15 mouse cellular contexts compared by ENCODE assay signal in genomic region chr10:103346797-103347196, GRCm38 (mm10). TPM values are rescaled to one million over a fixed set of nuclear protein-coding genes. Genes with fewer than 3 reads are reported as not detected.
"Had no signal": no experiment of that assay in that cellular context is flagged by ENCODE, and none has a peak within 500 bp of the region (broad histone marks: within the 10 kb centered on the region; RNA-seq: fewer than 3 reads in every experiment).

No protein-coding gene starts in this region.

- H3K36me3 ChIP-seq: neural tube, embryonic 12.5 days; stomach, embryonic 15.5 days had no signal

- H3K4me2 ChIP-seq: lung, embryonic 14.5 days; neural tube, embryonic 12.5 days; stomach, embryonic 15.5 days had no signal

- H3K9ac ChIP-seq: lung, embryonic 14.5 days; neural tube, embryonic 12.5 days; stomach, embryonic 15.5 days had no signal

- H3K4me3 ChIP-seq: neural tube, embryonic 12.5 days; stomach, embryonic 15.5 days had no signal

- DNase-seq: lung, adult 18-20 months; lung, embryonic 14.5 days; lung, postnatal 10 days; lung, postnatal 4 days; midbrain, embryonic 14.5 days; right cerebral cortex, postnatal 14 days; thymus, adult 2 months; thymus, postnatal 25 days; thymus, postnatal 4 days had no signal

- H3K27me3 ChIP-seq: neural tube, embryonic 12.5 days; stomach, embryonic 15.5 days had no signal

- H3K27ac ChIP-seq: neural tube, embryonic 12.5 days; stomach, embryonic 15.5 days; stomach, postnatal 0 days had no signal

- H3K9me3 ChIP-seq: neural tube, embryonic 12.5 days; stomach, embryonic 15.5 days had no signal

- H3K4me1 ChIP-seq: neural tube, embryonic 12.5 days; stomach, embryonic 15.5 days had no signal

RNA-seq across cellular contexts. Expression of gene Slc6a15, which starts 20.8 kb away (rescaled TPM):
- total RNA-seq: megakaryocyte, adult 5-6 weeks; monocyte, adult 5-6 weeks; neutrophil, adult 5-6 weeks had no signal
